Mouse (Mus musculus) liver, embryonic 14.5 days (tissue): ENCODE data around the gene Dnaaf1.

ENCODE experiments used
- CTCF ChIP-seq: IDR thresholded peaks from 2 replicates; pipeline ENCODE4 v1.5.1; 2016; ENCODE audit warnings: antibody characterized with exemption, low read depth, control low read depth
- EP300 ChIP-seq: IDR thresholded peaks from 2 replicates; pipeline ENCODE4 v1.6.1; 2016; ENCODE audit warnings: antibody characterized with exemption, low read depth

GRCm38 (mm10) chr8:119528762-119529161, 46.3 kb upstream of the Dnaaf1 start:
- TF ChIP-seq CTCF (no peak), EP300 (no peak)
